Mouse (Mus musculus) stomach, postnatal 0 days (tissue): ENCODE data around the gene Dupd1.

ENCODE experiments used
- CTCF ChIP-seq: IDR thresholded peaks from 2 replicates; pipeline ENCODE4 v1.5.1; 2016; ENCODE audit warnings: antibody characterized with exemption, low read depth, mild to moderate bottlenecking, moderate library complexity
- EP300 ChIP-seq: optimal IDR thresholded peaks from 2 replicates; pipeline ENCODE3; 2016; ENCODE audit warnings: antibody characterized with exemption

- TF ChIP-seq CTCF (no peak), EP300 (no peak)
Measured at GRCm38 (mm10) chr14:21706759-21707571, 7.4 kb downstream of the Dupd1 start.
